Mouse (Mus musculus): ENCODE results near the gene Klra4.
"Not testable (repeated sequence)": the region's sequence is repeated elsewhere in the genome, so short reads cannot be mapped to it uniquely, and the experiment has no call there.

GRCm38 (mm10) chr6:130102743-130103142 is 35.7 kb upstream of the Klra4 start:
- not testable (repeated sequence) for TF ChIP-seq SIN3A (IDR thresholded peaks at IDR 0.05; ENCODE audit: low read length); USF1 (IDR thresholded peaks at IDR 0.05; ENCODE audit: low read depth, low read length); JUND (conservative IDR thresholded peaks at IDR 0.05; ENCODE audit: low read depth, low read length); POLR2A (IDR thresholded peaks at IDR 0.05; ENCODE audit: low read depth, low read length); CTCF (conservative IDR thresholded peaks at IDR 0.05 in 1 of 2, IDR thresholded peaks at IDR 0.05 in 1 of 2; ENCODE audit: low read depth in 2 of 2, low read length in 2 of 2); ZNF384 (IDR thresholded peaks at IDR 0.05; ENCODE audit: low read depth, low read length); EP300 (IDR thresholded peaks at IDR 0.05; ENCODE audit: low read length); CHD1 (IDR thresholded peaks at IDR 0.05; ENCODE audit: low read depth, low read length); POLR2AphosphoS2 (IDR thresholded peaks at IDR 0.05; ENCODE audit: low read depth, low read length); ZC3H11A (IDR thresholded peaks at IDR 0.05; ENCODE audit: low read depth, low read length); CHD2 (IDR thresholded peaks at IDR 0.05; ENCODE audit: low read length); MAFK (IDR thresholded peaks at IDR 0.05; ENCODE audit: insufficient replicate concordance, low read length); E2F4 (IDR thresholded peaks at IDR 0.05; ENCODE audit: insufficient replicate concordance, low read depth, low read length)
